Mouse (Mus musculus) frontal cortex, adult (tissue): ENCODE results near the gene Unc13d.
A peak's percentile ranks its signal among the peaks of the same experiment; 100 is the strongest.

Experiments used
- ATAC-seq: cut with Nextera tagmentation; 2 replicates; pipeline ENCODE4 v1.9.2; 2017; ENCODE audit warnings: mild to moderate bottlenecking, moderate library complexity, mixed read lengths; ENCODE audit not compliant: low TSS enrichment

Gene Unc13d

GRCm38 (mm10) chr11:116078221-116078620, 460 bp upstream of the Unc13d start:
- peak; percentile 0; the same call in 1 of the 2 replicates for ATAC-seq

DNA sequence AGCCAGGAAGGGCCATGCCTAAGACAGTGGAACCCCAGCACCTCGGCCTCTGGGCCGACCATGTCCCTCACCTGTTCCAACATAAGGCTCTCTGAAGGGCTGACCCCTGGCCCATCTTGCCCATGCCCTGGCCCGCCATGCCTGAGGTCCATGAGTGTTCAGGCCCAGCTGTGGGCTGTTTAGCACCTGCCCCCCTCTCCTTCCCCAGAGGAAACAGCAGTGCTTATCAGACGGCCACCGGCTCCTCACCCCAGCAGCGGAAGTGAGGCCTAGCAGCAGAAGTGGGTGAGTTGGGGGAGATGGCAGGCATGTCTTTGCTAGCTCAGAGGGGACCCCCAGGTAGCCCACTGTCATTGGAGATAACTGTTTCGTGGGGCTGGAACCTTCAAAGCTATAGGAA, 925 bp downstream of the Unc13d start:
- no peak for ATAC-seq

- ATAC-seq, result no peak
Measured at GRCm38 (mm10) chr11:116076266-116076540, 1.6 kb downstream of the Unc13d start.

GRCm38 (mm10) chr11:116075539-116076265, 2.1 kb downstream of the Unc13d start:
- no peak for ATAC-seq

- ATAC-seq, result no peak
Measured at GRCm38 (mm10) chr11:116074436-116074991, 3.2 kb downstream of the Unc13d start.

DNA sequence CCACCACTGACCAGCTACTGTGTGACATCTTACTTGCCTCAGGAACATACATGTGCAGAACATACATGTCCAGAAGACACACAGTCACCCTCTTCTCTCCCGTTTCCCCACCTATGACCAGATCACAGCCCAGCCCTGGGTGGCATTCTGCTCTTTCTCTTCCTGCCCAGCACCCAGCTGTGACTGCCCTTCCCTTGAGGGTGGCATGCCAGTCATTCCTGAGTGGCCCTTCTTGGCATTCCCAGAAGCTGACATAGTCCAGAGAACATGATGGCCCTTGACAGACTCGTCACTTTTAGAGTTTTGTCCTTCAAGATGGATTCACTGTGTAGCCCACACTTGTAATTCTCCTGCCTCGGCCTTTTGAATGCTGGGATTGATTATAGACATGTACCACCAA, 5.2 kb downstream of the Unc13d start:
- no peak for ATAC-seq

DNA sequence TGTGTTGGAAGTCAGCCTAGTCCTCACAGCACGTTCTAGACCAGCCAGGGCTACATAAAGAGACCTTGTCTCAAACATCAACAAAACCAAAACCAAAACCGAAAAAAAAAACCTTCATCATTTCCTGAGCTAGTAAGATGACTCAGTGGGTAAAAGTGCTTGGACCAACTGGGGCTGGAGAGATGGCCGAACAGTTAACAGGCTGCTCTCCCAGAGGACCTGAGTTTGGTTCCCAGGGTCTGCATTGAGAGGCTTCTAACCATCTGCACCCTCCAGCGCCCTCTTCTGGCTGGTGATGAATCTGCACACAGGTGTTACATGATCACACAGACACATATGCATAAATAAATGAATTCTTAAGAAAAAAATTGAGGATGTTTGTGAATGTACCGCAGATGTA, 6.3 kb downstream of the Unc13d start:
- no peak for ATAC-seq

GRCm38 (mm10) chr11:116065345-116065744, 12.4 kb downstream of the Unc13d start:
- ATAC-seq, result no peak

DNA sequence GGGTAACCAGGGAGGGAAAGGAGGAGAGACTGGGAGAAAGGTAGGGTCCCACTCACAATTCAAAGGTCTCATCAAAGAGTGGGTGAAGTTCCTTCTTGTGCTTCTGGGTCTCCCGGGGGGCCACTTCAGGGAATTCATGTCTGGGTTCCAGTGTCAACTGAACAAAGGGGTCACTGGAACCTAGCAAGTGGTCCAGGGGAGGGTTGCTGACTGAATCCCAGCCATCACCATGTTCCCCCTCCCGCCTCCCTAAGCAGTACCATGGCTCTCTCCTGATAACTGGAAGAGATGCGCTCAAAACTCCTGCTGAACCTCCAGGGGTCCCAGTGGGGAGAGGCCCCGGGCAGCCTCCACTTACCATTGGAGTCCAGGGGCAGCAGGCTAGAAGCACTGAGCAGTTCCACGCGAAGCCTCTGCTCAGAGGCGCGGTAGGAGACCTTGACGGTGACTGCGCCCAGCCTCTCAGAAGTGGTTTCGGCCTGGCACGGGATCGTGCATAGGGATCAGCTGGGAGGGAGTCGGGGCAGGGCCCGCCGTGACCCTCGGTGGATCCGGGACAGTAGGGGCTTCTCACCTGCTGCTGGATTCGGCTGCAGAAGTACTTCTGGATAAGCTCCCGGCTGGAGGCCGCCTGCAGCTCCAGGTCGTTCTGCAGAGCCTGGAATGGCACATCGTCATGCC, 13.4 kb downstream of the Unc13d start:
- ATAC-seq, result no peak

DNA sequence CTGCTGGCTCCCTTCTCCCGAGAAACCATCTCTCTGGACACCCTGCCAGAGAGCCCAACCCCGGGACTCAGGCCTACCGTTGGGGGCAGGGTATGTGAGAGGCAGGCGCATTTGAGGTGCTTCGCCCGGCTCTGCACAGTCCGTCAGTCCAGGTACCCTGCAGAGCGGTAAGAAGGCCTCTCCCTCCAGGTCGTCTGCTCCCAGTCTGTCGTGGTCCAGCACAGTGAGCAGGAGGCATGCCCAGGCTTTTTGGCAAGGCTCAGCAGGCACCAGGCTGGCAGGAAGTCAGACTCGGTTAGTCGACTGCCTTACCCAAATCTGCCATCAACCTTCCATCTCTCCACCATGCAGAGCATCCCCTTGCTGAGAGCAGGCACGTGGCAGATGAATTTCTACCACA, 14.2 kb downstream of the Unc13d start:
- ATAC-seq, result no peak

- no peak for ATAC-seq
Measured at GRCm38 (mm10) chr11:116062521-116062920, 15.2 kb downstream of the Unc13d start.

DNA sequence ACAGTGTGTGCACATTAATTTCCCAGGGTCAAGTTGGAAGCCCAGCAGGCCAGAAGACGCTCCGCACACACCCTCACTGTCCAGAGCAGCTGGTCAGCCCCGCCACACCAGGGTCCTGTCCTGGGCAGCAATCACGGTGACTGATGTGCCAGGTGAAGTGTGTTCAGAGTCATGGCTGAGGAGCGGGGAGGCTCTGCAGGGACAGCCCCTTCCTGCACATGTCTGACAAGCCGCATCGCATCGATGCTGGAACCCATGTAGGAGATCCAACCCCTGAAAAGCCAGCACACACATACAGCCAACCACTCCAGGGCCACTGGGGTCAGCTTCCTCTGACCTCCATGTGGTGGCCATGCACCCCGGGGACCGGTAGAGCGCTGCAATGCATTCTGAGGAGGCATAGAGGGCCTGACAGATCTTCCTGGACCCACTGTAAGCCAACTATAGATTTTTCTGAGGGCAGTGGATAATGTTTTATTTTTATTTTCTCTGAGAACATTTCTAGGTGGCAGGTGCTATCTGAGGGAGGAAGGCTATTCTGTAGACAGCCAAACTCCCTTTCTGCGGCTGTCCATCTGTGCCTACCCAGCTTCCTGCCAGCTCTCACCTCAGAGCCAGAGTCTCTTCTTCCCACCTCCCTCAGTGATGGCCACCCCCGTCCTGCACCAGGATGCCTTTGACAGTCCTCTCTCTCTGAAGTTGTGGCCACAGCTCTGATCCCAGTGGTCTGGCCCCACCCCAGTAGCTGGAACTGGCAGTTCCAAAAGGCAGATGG, 15.9 kb downstream of the Unc13d start:
- ATAC-seq, result peak; percentile 66; the same call in 1 of the 2 replicates

DNA sequence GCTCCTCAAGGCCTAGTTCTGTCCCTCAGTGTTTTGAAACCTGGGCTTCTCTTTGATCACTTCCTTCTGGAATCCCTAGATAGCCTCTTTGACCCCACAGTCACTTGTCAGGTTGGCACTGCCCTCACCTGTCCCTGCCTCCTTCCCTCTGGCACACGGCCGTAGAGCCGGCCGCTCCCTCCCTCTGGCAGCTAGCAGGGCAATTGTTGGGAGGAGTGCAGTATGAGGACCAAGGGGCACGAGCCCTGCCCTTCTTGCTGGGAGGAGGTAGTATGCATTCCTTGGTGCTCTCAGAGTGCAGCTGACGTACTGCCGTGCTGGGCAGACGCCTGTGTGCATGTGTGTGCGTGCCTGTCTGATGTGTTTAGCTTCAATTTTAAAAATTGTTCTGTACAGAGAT, 17.2 kb downstream of the Unc13d start:
- no peak for ATAC-seq

- no peak for ATAC-seq
Measured at GRCm38 (mm10) chr11:116059691-116060025, 18.1 kb downstream of the Unc13d start.

DNA sequence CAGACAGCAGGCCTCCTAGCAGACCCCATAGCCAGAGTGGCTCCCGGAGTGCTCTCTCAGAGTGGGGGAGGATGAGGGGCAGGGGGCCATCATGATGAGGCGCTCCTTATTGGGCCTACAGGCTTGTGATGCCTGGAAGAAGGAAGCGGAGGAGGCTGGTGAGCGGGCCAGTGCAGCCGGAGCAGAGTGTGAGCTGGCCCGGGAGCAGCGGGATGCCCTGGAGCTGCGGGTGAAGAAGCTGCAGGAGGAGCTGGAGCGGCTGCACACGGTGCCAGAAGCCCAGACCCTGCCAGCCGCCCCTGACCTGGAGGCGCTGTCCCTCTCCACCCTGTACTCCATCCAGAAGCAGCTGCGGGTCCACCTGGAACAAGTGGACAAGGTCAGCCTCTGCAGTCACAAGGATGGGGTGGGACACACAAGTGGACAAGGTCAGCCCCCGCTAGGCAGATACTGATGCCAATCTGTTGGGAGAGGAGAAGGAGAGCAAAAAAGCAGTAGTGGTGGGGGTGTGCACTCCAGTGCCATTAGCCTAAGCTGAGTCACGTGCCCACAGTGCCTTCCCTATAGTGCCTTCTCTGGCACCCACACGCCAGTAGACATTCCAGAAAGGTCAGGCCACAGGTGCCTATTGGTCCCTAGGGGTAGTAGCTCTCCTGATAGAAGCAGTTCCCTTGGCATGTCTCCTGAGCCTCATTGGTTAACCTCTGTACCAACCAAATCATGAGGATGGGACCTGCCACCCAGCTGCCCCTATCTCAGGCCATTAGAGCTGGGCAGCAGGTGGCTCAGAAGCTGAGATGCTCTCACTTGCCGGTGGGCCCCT, 18.7 kb downstream of the Unc13d start:
- ATAC-seq, result no peak

DNA sequence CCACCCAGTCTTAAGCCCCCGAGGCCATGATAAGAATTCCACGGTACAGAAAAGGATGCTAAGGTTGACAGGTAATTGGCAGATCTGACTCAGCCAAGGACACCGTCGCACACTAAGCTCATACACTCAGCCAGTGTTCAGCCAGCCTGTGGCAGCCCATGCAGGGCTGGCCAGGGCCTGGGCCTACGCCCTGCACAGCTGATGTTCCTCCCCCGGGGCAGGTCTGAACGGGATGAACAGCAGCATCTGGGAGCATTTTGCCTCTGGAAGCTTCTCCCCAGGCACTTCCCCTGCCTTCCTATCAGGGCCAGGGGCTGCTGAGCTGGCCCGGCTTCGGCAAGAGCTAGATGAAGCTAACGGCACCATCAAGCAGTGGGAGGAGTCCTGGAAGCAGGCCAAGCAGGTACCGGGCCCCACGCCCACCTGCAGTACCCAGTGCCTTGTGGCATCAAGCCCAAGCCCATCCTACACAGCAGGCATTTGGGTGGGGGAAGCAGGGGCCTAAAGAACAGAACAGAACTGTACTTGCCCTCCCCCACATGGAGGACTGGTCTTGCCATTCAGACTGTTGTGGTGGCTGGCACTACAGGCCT, 19.6 kb downstream of the Unc13d start:
- peak; percentile 26; the same call in 1 of the 2 replicates for ATAC-seq

GRCm38 (mm10) chr11:116057237-116057881, 20.4 kb downstream of the Unc13d start:
- ATAC-seq, result no peak

DNA sequence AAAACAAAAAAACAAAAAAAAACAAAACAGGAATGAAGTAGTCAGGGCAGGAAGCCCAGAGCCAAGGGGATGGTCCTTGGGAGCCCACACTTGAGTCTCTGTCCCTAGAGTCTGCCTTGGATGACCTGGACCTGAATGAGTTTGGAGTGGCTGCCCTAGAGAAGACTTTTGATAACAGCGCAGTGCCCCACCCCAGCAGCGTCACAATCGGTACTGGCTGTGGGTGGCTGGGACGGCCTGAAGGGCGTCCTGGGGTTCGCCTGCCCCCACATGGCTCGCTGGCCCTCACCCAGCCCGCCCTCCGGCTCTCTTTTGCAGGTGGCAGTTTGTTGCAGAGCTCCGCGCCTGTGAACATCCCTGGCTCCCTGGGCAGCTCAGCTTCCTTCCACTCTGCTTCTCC, 21.9 kb downstream of the Unc13d start:
- no peak for ATAC-seq

GRCm38 (mm10) chr11:116053510-116054229, 24.1 kb downstream of the Unc13d start:
- ATAC-seq, result no peak

- no peak for ATAC-seq
Measured at GRCm38 (mm10) chr11:116050196-116050595, 27.6 kb downstream of the Unc13d start.
